Mouse (Mus musculus) MEL (cell line): Measurements from ENCODE around the gene Srsf2.

ENCODE experiments used
- CTCF ChIP-seq, 3 experiments: IDR thresholded peaks in 2 of 3; conservative IDR thresholded peaks in 1 of 3; 2 replicates each; pipeline ENCODE4 v1.5.1; 2011 to 2012; ENCODE audit warnings: low read length in 3 of 3, low read depth in 2 of 3, mild to moderate bottlenecking in 2 of 3, improper control_type of control experiment in 1 of 3, inconsistent platforms in 1 of 3, mixed read lengths in 1 of 3, moderate library complexity in 1 of 3; ENCODE audit not compliant: control insufficient read depth in 1 of 3, insufficient read depth in 1 of 3, poor library complexity in 1 of 3, severe bottlenecking in 1 of 3
- EP300 ChIP-seq, 2 experiments: IDR thresholded peaks; 2 replicates each; pipeline ENCODE4 v1.6.1; 2011; ENCODE audit warnings: improper control_type of control experiment in 2 of 2, low read length in 2 of 2, low read depth in 1 of 2, mild to moderate bottlenecking in 1 of 2
- NELFE ChIP-seq: IDR thresholded peaks from 2 replicates; pipeline ENCODE4 v1.6.1; 2011; ENCODE audit warnings: low read depth, low read length, improper control_type of control experiment
- NRF1 ChIP-seq: IDR thresholded peaks from 2 replicates; pipeline ENCODE4 v1.6.1; 2014; ENCODE audit warnings: low read depth, mild to moderate bottlenecking, inconsistent platforms, low read length, improper control_type of control experiment, moderate library complexity; ENCODE audit not compliant: poor library complexity, insufficient read depth, severe bottlenecking
- POLR2A ChIP-seq, 2 experiments: IDR thresholded peaks; 2 replicates each; pipeline ENCODE4 v1.6.1; 2011 to 2012; ENCODE audit warnings: low read length in 2 of 2, mild to moderate bottlenecking in 2 of 2, control low read depth in 1 of 2, improper control_type of control experiment in 1 of 2, low read depth in 1 of 2, moderate library complexity in 1 of 2; ENCODE audit not compliant: control insufficient read depth in 1 of 2, insufficient read depth in 1 of 2, poor library complexity in 1 of 2
- SIN3A ChIP-seq: IDR thresholded peaks from 2 replicates; pipeline ENCODE4 v1.6.1; 2012; ENCODE audit warnings: low read length, improper control_type of control experiment, inconsistent platforms
- TAL1 ChIP-seq: IDR thresholded peaks from 2 replicates; pipeline ENCODE4 v1.6.1; 2012; ENCODE audit warnings: mild to moderate bottlenecking, inconsistent platforms, low read length, moderate library complexity, mixed read lengths
- TBP ChIP-seq: IDR thresholded peaks from 2 replicates; pipeline ENCODE4 v1.8.0; 2011; ENCODE audit warnings: low read depth, low read length, improper control_type of control experiment
- USF1 ChIP-seq: IDR thresholded peaks from 2 replicates; pipeline ENCODE4 v1.6.1; 2014; ENCODE audit warnings: low read depth, mild to moderate bottlenecking, inconsistent platforms, low read length, improper control_type of control experiment, moderate library complexity
- ZMIZ1 ChIP-seq: IDR thresholded peaks from 2 replicates; pipeline ENCODE4 v1.6.1; 2012; ENCODE audit warnings: low read depth, mild to moderate bottlenecking, inconsistent platforms, low read length, improper control_type of control experiment, moderate library complexity

GRCm38 (mm10) chr11:116857183-116857850 is 4.4 kb upstream of the Srsf2 start:
- TF ChIP-seq EP300 (IDR thresholded peaks at IDR 0.05; ENCODE audit: low read depth in 1 of 2, low read length in 2 of 2) (peak in 1 of 2 experiments; percentile 42; a peak in 1 of 4 replicates), POLR2A (IDR thresholded peaks at IDR 0.05; ENCODE audit: control insufficient read depth in 1 of 2, insufficient read depth in 1 of 2, low read depth in 1 of 2, low read length in 2 of 2, poor library complexity in 1 of 2) (peak in 1 of 2 experiments; percentile 35; a peak in 1 of 4 replicates), CTCF (IDR thresholded peaks at IDR 0.05 in 2 of 3, conservative IDR thresholded peaks at IDR 0.05 in 1 of 3; ENCODE audit: control insufficient read depth in 1 of 3, insufficient read depth in 1 of 3, low read depth in 2 of 3, low read length in 3 of 3, poor library complexity in 1 of 3, severe bottlenecking in 1 of 3) (no peak), TBP (peak; percentile 55; the same call in 1 of the 2 replicates), USF1 (no peak), TAL1 (peak; percentile 34; the same call in 1 of the 2 replicates), NELFE (no peak), SIN3A (peak; percentile 59; the same call in 1 of the 2 replicates), ZMIZ1 (no peak), NRF1 (no peak)
